ENCODE assay signal across 14 mouse cellular contexts in genomic region chr11:32768642-32769343, GRCm38 (mm10). TPM values are rescaled to one million over a fixed set of nuclear protein-coding genes. Genes with fewer than 3 reads are reported as not detected.
DNase-seq lines count a peak whose midpoint lies in the region; ATAC-seq and TF ChIP-seq lines count a peak whose summit lies in the region.
"Had no signal": no experiment of that assay in that cellular context is flagged by ENCODE, and none has a peak within 500 bp of the region (broad histone marks: within the 10 kb centered on the region; RNA-seq: fewer than 3 reads in every experiment).

No protein-coding gene starts in this region.

- no peak for TF ChIP-seq EP300 in CH12.LX (IDR thresholded peaks at IDR 0.05; ENCODE audit: low read length)

- in situ Hi-C loops in CH12.LX (cut with MboI; ENCODE audit: low pct_ligation_motif_present, low pct_unique_long_range_greater_than_20kb, low sequenced_read_pairs) = no loop called here

- H3K9ac ChIP-seq in CH12.LX (ENCODE audit: insufficient read depth, low read depth) = no peak overlapping the region
- H3K9ac ChIP-seq in forebrain, embryonic 14.5 days (ENCODE audit: low read length) = no peak overlapping the region
- H3K9ac ChIP-seq: lung, embryonic 15.5 days; midbrain, embryonic 13.5 days had no signal

- intact Hi-C loops in left cerebral cortex, postnatal 14 days (cut with DNase I) = no loop called here

- no peaks in the 10 kb centered on the region for H3K27me3 ChIP-seq in CH12.LX (replicated peaks)
- no peaks in the 10 kb centered on the region for H3K27me3 ChIP-seq in forebrain, embryonic 14.5 days (replicated peaks; ENCODE audit: control insufficient read depth, insufficient read depth, low read length)
- H3K27me3 ChIP-seq: lung, embryonic 15.5 days; midbrain, embryonic 13.5 days had no signal

- no peaks in the 10 kb centered on the region for H3K9me3 ChIP-seq in CH12.LX (replicated peaks; ENCODE audit: low read length)
- no peaks in the 10 kb centered on the region for H3K9me3 ChIP-seq in forebrain, embryonic 14.5 days (replicated peaks; ENCODE audit: control insufficient read depth, low read length)
- H3K9me3 ChIP-seq: lung, embryonic 15.5 days; midbrain, embryonic 13.5 days had no signal

- WGBS in forebrain, embryonic 14.5 days = 83% methylated on average over 12 of the region's 12 CpGs

- no peaks in the 10 kb centered on the region for H3K36me3 ChIP-seq in CH12.LX (replicated peaks in 1 of 2; ENCODE audit: control insufficient read depth in 1 of 2, insufficient read depth in 1 of 2, low read length in 1 of 2)
- H3K36me3 ChIP-seq in forebrain, embryonic 14.5 days (ENCODE audit: control insufficient read depth, insufficient read depth, low read length) = no peaks in the 10 kb centered on the region
- H3K36me3 ChIP-seq: lung, embryonic 15.5 days; midbrain, embryonic 13.5 days had no signal

- H3K4me1 ChIP-seq in CH12.LX (ENCODE audit: control insufficient read depth in 1 of 2, insufficient read depth in 2 of 2) = peaks cover 11 to 32% of the 10 kb centered on the region in 2 experiments
- no peaks in the 10 kb centered on the region for H3K4me1 ChIP-seq in forebrain, embryonic 14.5 days (ENCODE audit: control insufficient read depth, insufficient read depth, low read length)
- H3K4me1 ChIP-seq: lung, embryonic 15.5 days; midbrain, embryonic 13.5 days had no signal

- no peaks in the 10 kb centered on the region for H3K79me2 ChIP-seq in CH12.LX (replicated peaks; ENCODE audit: control insufficient read depth, extremely low read depth, insufficient read depth, poor library complexity, severe bottlenecking)

- TF ChIP-seq RAD21 in CH12.LX (IDR thresholded peaks at IDR 0.05; ENCODE audit: low read depth, low read length) = peak; percentile 55

- DNase-seq in layer of hippocampus, adult 2 months (ENCODE audit: low spot score in 2 of 2) = no peak
- no peak for DNase-seq in layer of hippocampus, adult 11-12 months (ENCODE audit: low spot score)
- peak; percentile 41 for DNase-seq in CH12.LX (ENCODE audit: extremely low read depth)
- DNase-seq in thymus, postnatal 0 days (ENCODE audit: low spot score) = peak; percentile 74
- DNase-seq in left cerebral cortex, postnatal 14 days (ENCODE audit: low spot score in 2 of 2) = no peak
- no peak for DNase-seq in cerebellum, adult 9-10 months
- DNase-seq in forebrain, embryonic 14.5 days (ENCODE audit: low spot score) = no peak
- DNase-seq: cerebellum, postnatal 36 days; layer of hippocampus, adult 9-11 months had no signal

- H3K4me2 ChIP-seq in CH12.LX (ENCODE audit: insufficient read depth, low read depth, poor library complexity, severe bottlenecking) = no peak overlapping the region
- no peak overlapping the region for H3K4me2 ChIP-seq in forebrain, embryonic 14.5 days (ENCODE audit: low read length)
- H3K4me2 ChIP-seq: lung, embryonic 15.5 days; midbrain, embryonic 13.5 days had no signal

- dilution Hi-C loops in CH12.LX (cut with MboI; ENCODE audit: extremely low pct_ligation_motif_present, extremely low pct_unique_long_range_greater_than_20kb, low sequenced_read_pairs) = no loop called here

- TF ChIP-seq POLR2A in CH12.LX (IDR thresholded peaks at IDR 0.05; ENCODE audit: low read depth, low read length) = no peak

- 0 out of 2 replicates have a peak, but pooled peaks have one; percentile 25 for ATAC-seq in common myeloid progenitor, adult 5-6 weeks (replicated peaks; ENCODE audit: low read depth, poor library complexity, severe bottlenecking)
- no peak for ATAC-seq in forebrain, embryonic 14.5 days
- ATAC-seq: midbrain, embryonic 13.5 days had no signal

- no peak overlapping the region for H3K27ac ChIP-seq in layer of hippocampus, adult 2 months
- H3K27ac ChIP-seq in CH12.LX (ENCODE audit: insufficient read depth, low read depth) = no peak overlapping the region
- H3K27ac ChIP-seq in forebrain, embryonic 14.5 days (ENCODE audit: low read depth, low read length) = no peak overlapping the region
- H3K27ac ChIP-seq: lung, embryonic 15.5 days; midbrain, embryonic 13.5 days had no signal

- no peak overlapping the region for H3K4me3 ChIP-seq in layer of hippocampus, adult 2 months
- no peak overlapping the region for H3K4me3 ChIP-seq in CH12.LX (replicated peaks in 1 of 3; ENCODE audit: low read depth in 2 of 3, low read length in 2 of 3, poor library complexity in 1 of 3)
- H3K4me3 ChIP-seq in forebrain, embryonic 14.5 days (ENCODE audit: low read depth, low read length) = no peak overlapping the region
- H3K4me3 ChIP-seq: erythroblast, embryonic 14.5 days; lung, embryonic 15.5 days; midbrain, embryonic 13.5 days had no signal

- peak; percentile 55 for TF ChIP-seq CTCF in layer of hippocampus, adult 2 months (conservative IDR thresholded peaks at IDR 0.05)
- TF ChIP-seq CTCF in CH12.LX (conservative IDR thresholded peaks at IDR 0.05 in 1 of 2, IDR thresholded peaks at IDR 0.05 in 1 of 2; ENCODE audit: low read depth in 2 of 2, low read length in 2 of 2) = peak; percentile 19 to 73; a peak in 3 of 4 replicates

TF ChIP-seq in CH12.LX, 34 proteins besides CTCF, POLR2A, EP300 and RAD21:
- TF ChIP-seq SMC3 (IDR thresholded peaks at IDR 0.05; ENCODE audit: low read depth, low read length) (peak; percentile 44), USF1 (IDR thresholded peaks at IDR 0.05; ENCODE audit: low read depth, low read length) (no peak), ELF1 (IDR thresholded peaks at IDR 0.05; ENCODE audit: low read depth, low read length) (peak; percentile 54), BHLHE40 (IDR thresholded peaks at IDR 0.05; ENCODE audit: low read depth, low read length) (peak; percentile 29; the same call in 1 of the 2 replicates), USF2 (conservative IDR thresholded peaks at IDR 0.05; ENCODE audit: low read depth, low read length) (no peak), NRF1 (IDR thresholded peaks at IDR 0.05; ENCODE audit: low read depth, low read length) (peak; percentile 69), E2F4 (IDR thresholded peaks at IDR 0.05; ENCODE audit: insufficient replicate concordance, low read depth, low read length) (no peak), UBTF (IDR thresholded peaks at IDR 0.05; ENCODE audit: low read depth, low read length) (no peak), KAT2A (IDR thresholded peaks at IDR 0.05; ENCODE audit: insufficient replicate concordance, low read length) (no peak), MAX (IDR thresholded peaks at IDR 0.05; ENCODE audit: low read length) (peak; percentile 81), MYC (IDR thresholded peaks at IDR 0.05; ENCODE audit: low read depth, low read length) (peak; percentile 86), ZC3H11A (IDR thresholded peaks at IDR 0.05; ENCODE audit: low read depth, low read length) (no peak)

RNA-seq across cellular contexts. Expression of gene Smim23, which starts 55.6 kb away (rescaled TPM):
- not detected for total RNA-seq in layer of hippocampus, adult 2 months (2021)
- total RNA-seq in CH12.LX (2012; rRNA removed) (not detected in 2 replicates), CH12.LX (2014; rRNA removed) (not detected in 2 replicates)
- not detected in 2 replicates for polyA plus RNA-seq in CH12.LX (2012; ENCODE audit: insufficient read length, low read depth)
- not detected in 2 replicates for total RNA-seq in common myeloid progenitor, adult 5-6 weeks (2017)
- polyA plus RNA-seq in thymus, postnatal 0 days (2015; fragmentation: Nextera tagmentation; extraction: Ambion mirVana) = not detected in 2 replicates
- not detected for total RNA-seq in left cerebral cortex, postnatal 14 days (2021)
- polyA plus RNA-seq in forebrain, embryonic 14.5 days (2014; fragmentation: Nextera tagmentation; extraction: Ambion mirVana) = not detected in 2 replicates
- polyA plus RNA-seq: erythroblast, embryonic 14.5 days; heart, embryonic 14.5 days; lung, embryonic 15.5 days; midbrain, embryonic 13.5 days had no signal

Comparison
In these comparisons a context has a peak if more than half of its experiments do, and no peak if none do; other contexts are left out.
1. DNase-seq: peak in CH12.LX (single experiment) and thymus, postnatal 0 days (single experiment); none in layer of hippocampus, adult 2 months (0 of 2), layer of hippocampus, adult 11-12 months (single experiment), left cerebral cortex, postnatal 14 days (0 of 2), cerebellum, adult 9-10 months (single experiment) and forebrain, embryonic 14.5 days (single experiment).